Mouse (Mus musculus) heart, postnatal 25 days (tissue): ENCODE measurements around the gene Gm4181. TPM values are rescaled to one million over a fixed set of nuclear protein-coding genes. Genes with fewer than 3 reads are reported as not detected.
"Not testable (repeated sequence)": the region's sequence is repeated elsewhere in the genome, so short reads cannot be mapped to it uniquely, and the experiment has no call there.

ENCODE experiments used
- DNase-seq: peaks from one replicate; pipeline ENCODE4 v3.0.0; 2022; ENCODE audit warnings: low spot score
- intact Hi-C: fragments of 180-260 bp; cut with DNase I; formaldehyde crosslinking; loops from one replicate; pipeline ENCODE4 v1.15.1; 2025
- total RNA-seq, 2 experiments: library from RNA; stranded (reverse); gene quantifications; 2 replicates each; pipeline ENCODE4 v1.2.3; 2021

Gene Gm4181
- not detected for total RNA-seq

- DNase-seq, intact Hi-C loops: not testable (repeated sequence)
These were observed at the start of gene Gm4181 for GRCm38 (mm10) chr14:51635566-51635965. Gm4181 (minus strand) TSS chr14:51635666.

DNA sequence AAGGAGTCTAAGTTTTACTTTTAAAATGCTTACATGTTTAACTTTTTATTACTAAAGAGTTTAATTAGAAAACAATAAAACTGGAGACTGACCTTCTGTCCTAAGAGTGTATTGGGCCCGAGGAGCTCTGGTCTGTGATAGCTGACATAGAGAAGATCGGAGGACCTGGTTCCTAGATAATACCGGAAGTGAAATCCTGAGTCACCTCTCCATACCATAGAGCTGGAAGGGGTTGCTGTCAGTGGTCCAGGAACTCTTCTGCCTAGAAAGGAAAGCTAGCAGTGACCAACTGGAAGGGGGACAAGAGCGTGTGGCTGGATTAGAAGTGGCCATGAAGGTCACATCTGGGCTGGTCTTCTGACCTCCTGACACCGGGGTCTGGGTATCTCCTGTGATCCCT, 41.8 kb upstream of the Gm4181 start:
- intact Hi-C loops = no loop called here
- DNase-seq = no peak

GRCm38 (mm10) chr14:51632426-51632825, 3.0 kb downstream of the Gm4181 start:
- peak; percentile 25 for DNase-seq
- intact Hi-C loops = not testable (repeated sequence)

DNA sequence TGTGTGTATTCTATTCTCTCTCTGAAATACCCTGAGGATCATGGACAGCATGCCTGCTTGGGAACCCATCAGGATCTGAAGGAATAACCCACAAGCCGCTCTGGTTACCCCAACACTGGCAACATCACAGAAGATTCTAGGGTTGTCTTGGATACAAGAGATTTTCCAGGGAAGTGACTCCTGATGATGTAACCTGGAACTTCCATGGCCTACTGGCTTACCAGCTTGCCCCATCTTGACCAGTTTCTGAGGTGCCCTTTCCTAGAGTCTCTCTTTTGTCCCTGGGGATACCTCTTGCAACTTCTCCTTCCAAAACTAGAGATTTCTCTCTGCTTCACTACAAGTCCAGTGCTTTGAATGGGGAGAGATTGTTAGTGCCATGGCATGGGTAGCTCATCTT, 24.3 kb downstream of the Gm4181 start, which contains the start of gene Gm17078:
TSS of gene Gm17078 (minus strand) at position 101 of the 400 bp plus-strand sequence.
- intact Hi-C loops = no loop called here
- no peak for DNase-seq

DNA sequence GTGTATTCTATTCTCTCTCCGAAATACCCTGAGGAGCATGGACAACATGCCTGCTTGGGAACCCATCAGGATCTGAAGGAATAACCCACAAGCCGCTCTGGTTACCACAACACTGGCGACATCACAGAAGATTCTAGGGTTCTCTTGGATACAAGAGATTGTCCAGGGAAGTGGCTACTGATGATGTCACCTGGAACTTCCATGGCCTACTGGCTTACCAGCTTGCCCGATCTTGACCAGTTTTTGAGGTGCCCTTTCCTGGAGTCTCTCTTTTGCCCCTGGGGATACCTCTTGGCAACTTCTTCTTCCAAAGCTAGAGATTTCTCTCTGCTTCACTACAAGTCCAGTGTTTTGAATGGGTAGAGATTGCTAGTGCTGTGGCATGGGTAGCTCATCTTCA, 43.4 kb downstream of the Gm4181 start, which contains the start of gene Gm17174:
TSS of gene Gm17174 (minus strand) at position 101 of the 400 bp plus-strand sequence.
- DNase-seq, intact Hi-C loops: not testable (repeated sequence)

Other genes with a start within 250 kb of the Gm4181 start
- not detected for gene Vmn2r88, start 224.8 kb downstream of the Gm4181 start, total RNA-seq
- not detected for gene Vmn2r89, start 183.8 kb downstream of the Gm4181 start, total RNA-seq
- gene Gm5622, start 82.9 kb downstream of the Gm4181 start, total RNA-seq = not detected
- gene Gm17175, start 61.6 kb downstream of the Gm4181 start, total RNA-seq = not detected
- not detected for gene Gm17174, start 43.5 kb downstream of the Gm4181 start, total RNA-seq
- gene Gm17078, start 24.4 kb downstream of the Gm4181 start, total RNA-seq = not detected
- gene Gm17079, start 59.8 kb upstream of the Gm4181 start, total RNA-seq = not detected
- gene Gm5800, start 81.5 kb upstream of the Gm4181 start, total RNA-seq = not detected
- not detected for gene Ang4, start 137.9 kb upstream of the Gm4181 start, total RNA-seq
- gene AY358078, start 164.4 kb upstream of the Gm4181 start, total RNA-seq = not detected
- gene Ear6, start 218.0 kb upstream of the Gm4181 start, total RNA-seq = not detected
- 10 to 100 TPM; 19.8 to 20.9 TPM for gene Mettl17, start 249.2 kb upstream of the Gm4181 start, total RNA-seq